Mouse (Mus musculus) CH12.LX (cell line): ENCODE data around the gene Cmas.

Experiments
- CHD1 ChIP-seq: IDR thresholded peaks from 2 replicates; pipeline ENCODE4 v1.6.1; 2012; ENCODE audit warnings: low read depth, low read length, improper control_type of control experiment, inconsistent platforms
- CTCF ChIP-seq, 2 experiments: IDR thresholded peaks in 1 of 2; conservative IDR thresholded peaks in 1 of 2; 2 replicates each; pipeline ENCODE4 v1.5.1; 2011 to 2012; ENCODE audit warnings: low read depth in 2 of 2, low read length in 2 of 2, improper control_type of control experiment in 1 of 2, inconsistent platforms in 1 of 2, mild to moderate bottlenecking in 1 of 2, moderate library complexity in 1 of 2
- ELF1 ChIP-seq: IDR thresholded peaks from 2 replicates; pipeline ENCODE4 v1.6.1; 2014; ENCODE audit warnings: low read depth, mild to moderate bottlenecking, inconsistent platforms, low read length, improper control_type of control experiment
- JUND ChIP-seq: conservative IDR thresholded peaks from 2 replicates; pipeline ENCODE4 v1.6.1; 2011; ENCODE audit warnings: low read depth, low read length, improper control_type of control experiment
- MAX ChIP-seq: IDR thresholded peaks from 2 replicates; pipeline ENCODE4 v1.6.1; 2011; ENCODE audit warnings: low read length, improper control_type of control experiment
- PAX5 ChIP-seq: IDR thresholded peaks from 2 replicates; pipeline ENCODE4 v1.6.1; 2012; ENCODE audit warnings: low read length, inconsistent platforms, mixed read lengths
- POLR2A ChIP-seq: IDR thresholded peaks from 2 replicates; pipeline ENCODE4 v1.6.1; 2011; ENCODE audit warnings: low read depth, mild to moderate bottlenecking, improper control_type of control experiment, low read length
- POLR2AphosphoS2 ChIP-seq: IDR thresholded peaks from 2 replicates; pipeline ENCODE4 v1.6.1; 2011; ENCODE audit warnings: low read depth, low read length, improper control_type of control experiment
- SMC3 ChIP-seq: IDR thresholded peaks from 2 replicates; pipeline ENCODE4 v1.6.1; 2011; ENCODE audit warnings: low read depth, low read length, improper control_type of control experiment
- ZNF384 ChIP-seq: IDR thresholded peaks from 2 replicates; pipeline ENCODE4 v1.6.1; 2012; ENCODE audit warnings: low read depth, low read length, improper control_type of control experiment, inconsistent platforms

GRCm38 (mm10) chr6:142751365-142751764, 5.1 kb upstream of the Cmas start:
- TF ChIP-seq CTCF (conservative IDR thresholded peaks at IDR 0.05 in 1 of 2, IDR thresholded peaks at IDR 0.05 in 1 of 2; ENCODE audit: low read depth in 2 of 2, low read length in 2 of 2), result no peak
- no peak for TF ChIP-seq MAX
- no peak for TF ChIP-seq POLR2A
- TF ChIP-seq PAX5, result no peak
- no peak for TF ChIP-seq JUND
- TF ChIP-seq ELF1, result no peak
- TF ChIP-seq CHD1, result no peak
- TF ChIP-seq POLR2AphosphoS2, result no peak
- TF ChIP-seq SMC3, result no peak
- TF ChIP-seq ZNF384, result no peak
